Mouse (Mus musculus) embryo, embryonic 11 days (tissue): Measurements from ENCODE around the gene Hmcn1.
A peak's percentile ranks its signal among the peaks of the same experiment; 100 is the strongest.

Experiments
- DNase-seq: peaks from one replicate; pipeline ENCODE4 v3.0.0-alpha.2; 2015

The Hmcn1 gene

DNA sequence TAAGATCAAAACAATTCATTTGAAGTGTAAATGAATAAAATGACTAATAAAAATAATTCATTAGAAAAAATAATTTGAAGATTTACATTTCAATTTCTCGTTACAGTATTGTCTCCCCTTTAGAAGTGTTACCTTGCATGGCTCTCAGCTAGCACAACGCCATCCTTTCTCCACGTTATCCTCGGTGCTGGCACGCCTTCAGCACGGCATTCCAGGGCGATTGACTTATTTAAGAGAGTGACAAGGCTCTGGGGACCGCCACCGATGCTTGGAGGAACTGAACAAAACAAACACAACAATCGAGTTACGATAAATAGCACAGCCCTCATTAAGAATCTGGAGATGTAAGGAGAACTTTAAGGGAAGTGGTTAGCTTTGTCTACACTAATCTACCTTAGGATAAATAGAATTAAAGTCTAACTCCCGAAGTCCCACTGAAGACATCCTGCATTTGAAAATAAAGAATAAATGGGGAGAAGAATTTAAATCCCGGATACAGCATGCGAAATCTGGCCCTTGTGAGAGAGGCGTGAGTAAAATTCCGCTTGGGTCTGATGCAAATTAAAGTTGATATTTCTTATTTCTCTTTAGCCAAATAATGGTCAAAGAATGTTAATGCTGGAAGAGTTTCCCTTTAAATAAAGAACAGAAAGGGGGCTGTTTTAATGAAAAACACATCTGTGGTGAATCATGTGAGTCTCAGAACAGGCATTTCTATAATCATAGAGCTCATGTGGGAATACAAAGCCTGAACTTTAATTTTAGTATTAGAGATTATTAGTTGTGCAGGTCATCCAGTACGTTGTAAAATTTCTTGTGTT, 362.0 kb downstream of the Hmcn1 start:
- DNase-seq: no peak

DNA sequence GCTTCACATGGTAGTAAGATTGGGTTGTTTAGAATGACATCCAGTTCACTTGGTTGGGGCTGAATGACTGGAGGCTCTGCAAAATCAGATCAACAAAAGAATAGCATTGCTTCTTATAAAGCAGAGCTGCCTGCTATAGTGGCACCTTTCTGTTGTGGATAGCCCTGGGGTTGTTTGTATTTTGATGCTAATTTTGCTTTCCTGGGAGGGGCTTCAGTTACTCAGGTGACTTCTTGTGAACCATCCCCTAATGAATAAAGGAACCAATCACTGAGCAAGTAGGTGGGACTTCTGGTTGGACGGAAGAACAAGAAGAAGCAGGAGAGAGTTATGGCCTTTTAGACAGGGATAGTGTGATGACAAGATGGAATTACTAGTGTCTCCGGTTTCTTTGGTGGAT, 370.0 kb downstream of the Hmcn1 start:
- DNase-seq: no peak

DNA sequence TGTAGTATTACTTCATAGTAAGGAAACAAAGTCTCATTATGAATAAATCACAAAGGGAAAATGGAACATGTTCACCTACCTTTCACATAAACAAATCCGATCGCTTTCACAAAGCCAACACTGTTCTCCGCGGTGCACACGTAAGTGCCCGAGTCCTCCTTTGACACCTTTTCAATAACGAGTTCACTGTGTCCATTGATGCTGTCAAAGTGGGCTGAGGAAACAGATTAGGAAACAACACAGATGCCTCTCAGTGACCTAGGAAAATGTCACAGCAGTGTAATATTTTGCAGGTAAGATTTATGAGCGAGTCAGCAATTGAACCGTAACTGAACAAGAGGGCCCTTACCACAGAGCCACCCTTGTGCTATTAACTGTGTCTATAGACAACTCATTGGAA, 382.7 kb downstream of the Hmcn1 start:
- DNase-seq: peak; percentile 8

DNA sequence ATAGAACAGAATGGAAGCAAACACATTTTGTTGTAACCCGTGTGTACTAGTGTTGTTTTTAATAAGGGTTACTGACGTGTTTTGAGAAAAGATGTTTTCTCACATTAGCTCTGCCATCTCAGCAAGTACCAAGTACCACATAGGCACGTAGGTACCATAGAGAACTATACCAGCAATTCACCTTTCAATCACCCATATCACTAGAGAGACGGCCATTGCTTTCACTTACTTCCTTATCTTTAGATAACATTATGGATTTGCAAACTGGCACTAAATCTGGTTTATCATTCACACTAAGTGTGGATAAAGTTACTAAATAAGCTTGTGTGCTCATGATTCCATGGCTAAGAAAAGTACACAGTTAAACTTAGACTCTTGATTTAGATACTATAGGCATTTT, 387.1 kb downstream of the Hmcn1 start:
- DNase-seq: no peak

DNA sequence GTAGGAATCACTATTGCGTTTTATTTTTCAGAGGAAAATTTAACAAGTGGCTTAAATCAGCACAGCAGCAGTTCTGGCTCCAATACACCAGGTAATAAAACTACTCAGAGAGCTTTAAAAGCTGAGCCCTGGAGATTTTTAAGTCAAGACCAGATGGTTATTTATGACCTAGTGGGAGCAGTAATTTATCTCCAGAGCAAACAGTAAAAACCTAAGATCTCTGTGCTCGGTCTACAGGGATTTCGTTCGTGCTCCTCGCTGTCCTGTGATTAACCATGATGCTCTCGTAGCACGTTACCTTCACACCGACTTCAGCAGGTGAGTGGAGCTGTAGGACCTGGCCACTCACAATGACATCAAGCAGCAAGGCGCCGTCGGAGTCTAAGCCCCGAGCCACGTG, 399.6 kb downstream of the Hmcn1 start:
- no peak for DNase-seq

DNA sequence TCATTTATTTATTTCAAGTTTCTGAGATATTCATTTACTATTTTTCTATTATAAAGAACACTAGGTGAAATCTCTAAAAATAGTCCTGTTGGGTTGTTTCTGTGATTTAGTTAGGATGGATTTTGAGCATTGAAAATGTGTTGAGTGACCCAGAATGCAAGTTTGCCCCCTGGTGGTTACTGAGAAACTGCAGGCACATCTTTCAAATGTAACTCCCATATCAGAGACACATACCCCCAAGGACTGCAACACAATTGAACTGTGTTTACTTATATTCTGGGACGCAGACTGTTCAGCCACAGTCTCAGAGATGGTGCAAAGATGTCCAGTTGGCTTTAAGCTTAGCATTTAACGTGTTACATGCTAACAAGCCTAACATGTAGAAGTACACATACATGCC, 402.0 kb downstream of the Hmcn1 start:
- DNase-seq: peak; percentile 74

DNA sequence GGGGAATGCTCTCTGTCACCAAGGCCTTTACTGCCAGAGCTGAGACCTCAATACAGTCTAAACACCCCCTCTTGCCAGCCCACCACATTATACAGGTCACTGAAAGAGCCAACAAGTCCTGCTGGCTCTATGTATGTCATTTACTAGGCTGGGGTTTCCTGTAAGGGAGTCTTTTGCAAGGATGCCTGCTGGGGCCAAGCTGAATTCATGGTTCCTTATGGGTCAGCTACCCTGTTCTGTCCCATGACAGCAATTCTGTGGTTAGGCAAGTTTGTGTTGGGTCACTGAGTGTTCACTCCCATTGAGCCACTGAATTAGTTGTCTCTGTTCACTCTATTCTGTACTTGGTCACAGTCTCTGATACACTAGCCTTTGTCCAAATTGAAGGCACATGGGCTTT, 405.8 kb downstream of the Hmcn1 start:
- DNase-seq: peak; percentile 24

DNA sequence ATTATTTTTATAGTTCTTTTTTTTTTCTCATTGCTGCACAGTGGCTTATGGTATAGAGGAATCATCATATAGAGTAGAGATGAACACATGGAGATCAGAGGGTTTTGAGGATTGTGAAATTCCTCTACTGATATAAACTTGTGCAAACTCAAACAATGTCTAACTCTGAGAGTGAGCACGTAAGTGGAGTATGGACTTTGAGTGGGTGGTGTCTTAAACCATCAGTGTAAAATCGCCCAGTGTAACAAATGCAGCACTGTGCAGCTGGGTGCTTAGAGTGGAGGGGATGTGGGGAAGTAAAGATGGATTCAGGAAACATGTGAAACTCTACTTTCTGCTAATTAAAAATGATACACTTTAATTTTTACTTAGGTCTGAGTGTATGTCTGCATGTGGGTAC, 408.8 kb downstream of the Hmcn1 start:
- DNase-seq: no peak

DNA sequence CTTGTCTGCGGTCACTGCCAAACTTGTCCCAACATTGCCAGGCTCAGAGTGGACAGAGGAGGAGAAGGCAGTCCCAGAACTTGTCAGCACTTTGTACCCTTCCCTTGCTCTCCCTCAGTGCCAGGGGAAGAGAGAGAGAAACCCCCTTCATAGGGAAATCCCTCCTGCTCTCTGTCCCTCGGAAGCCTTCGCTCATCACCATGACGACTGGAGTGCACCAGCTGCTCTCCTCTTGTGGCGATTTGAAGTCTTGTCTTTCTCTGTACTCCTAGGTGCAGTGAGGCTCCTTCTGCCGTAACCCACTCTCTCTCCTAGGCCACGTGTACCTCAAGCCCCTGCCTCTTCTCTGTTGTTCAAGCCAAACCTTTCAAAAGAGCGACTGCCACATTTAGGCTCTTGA, 409.5 kb downstream of the Hmcn1 start:
- DNase-seq: peak; percentile 24

DNA sequence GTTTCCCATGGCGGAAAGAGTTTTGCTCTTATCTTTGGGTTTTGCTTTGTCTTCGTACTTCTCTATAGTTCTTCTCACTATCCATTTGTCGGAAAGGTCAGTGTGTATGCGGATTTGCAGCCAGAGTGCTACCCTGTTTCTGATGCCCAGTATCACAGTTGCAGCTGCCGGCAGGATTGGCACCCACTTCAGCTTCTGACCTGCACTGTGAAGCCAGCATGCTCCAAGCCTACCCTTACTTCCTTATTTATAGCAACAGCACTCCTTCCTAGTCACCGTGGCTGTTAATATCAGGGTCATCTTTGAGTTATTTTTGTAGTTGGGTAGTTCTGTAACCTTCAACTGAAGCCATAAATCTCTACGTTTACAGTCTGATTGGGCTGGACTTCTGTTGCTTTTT, 412.7 kb downstream of the Hmcn1 start:
- DNase-seq: no peak

DNA sequence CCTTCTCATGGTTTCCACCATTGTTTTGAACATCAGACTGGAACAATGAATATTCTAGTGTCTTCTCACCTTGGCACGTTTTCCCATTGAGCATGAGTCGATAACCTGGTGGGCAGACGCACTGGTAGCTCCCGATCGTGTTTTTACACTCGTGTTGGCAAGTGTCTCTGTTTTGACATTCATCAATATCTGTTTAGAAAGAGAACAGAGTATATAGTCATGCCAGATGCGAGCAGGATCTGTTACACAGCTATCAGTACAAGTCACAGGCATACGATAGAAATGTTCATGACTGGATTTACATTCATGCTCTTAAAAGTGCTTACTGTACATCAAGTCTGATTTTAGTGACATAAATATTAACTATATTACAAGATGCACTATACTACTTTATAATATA, 419.8 kb downstream of the Hmcn1 start:
- DNase-seq: no peak

DNA sequence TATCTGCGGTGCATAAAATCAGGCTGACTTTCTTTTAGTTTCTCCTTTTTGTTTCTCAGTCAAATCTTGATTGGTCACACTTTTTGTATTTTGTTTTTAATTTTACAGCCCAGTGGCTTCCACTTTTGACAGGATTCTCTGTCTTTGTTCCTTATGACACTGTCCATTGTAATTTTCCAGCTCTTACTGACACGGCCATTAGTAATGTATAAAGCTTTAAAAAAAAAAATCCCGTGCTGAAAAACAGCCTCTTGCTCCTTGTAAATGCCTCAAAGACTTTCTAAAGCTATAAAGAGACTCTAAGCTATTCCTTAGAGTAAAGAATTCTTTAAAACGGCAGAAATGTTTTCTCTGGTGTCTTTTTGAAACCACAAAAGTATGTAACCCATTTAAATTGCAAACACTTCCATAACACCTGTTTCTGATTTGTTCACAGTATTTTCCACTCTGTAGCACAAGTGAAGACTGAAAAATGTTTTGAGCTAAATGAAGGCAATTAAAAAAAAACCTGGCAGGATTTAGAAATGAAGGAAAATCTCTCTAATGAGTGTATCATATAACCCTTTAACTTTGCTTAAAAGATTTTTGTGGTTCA, 422.6 kb downstream of the Hmcn1 start:
- peak; percentile 25 for DNase-seq

DNA sequence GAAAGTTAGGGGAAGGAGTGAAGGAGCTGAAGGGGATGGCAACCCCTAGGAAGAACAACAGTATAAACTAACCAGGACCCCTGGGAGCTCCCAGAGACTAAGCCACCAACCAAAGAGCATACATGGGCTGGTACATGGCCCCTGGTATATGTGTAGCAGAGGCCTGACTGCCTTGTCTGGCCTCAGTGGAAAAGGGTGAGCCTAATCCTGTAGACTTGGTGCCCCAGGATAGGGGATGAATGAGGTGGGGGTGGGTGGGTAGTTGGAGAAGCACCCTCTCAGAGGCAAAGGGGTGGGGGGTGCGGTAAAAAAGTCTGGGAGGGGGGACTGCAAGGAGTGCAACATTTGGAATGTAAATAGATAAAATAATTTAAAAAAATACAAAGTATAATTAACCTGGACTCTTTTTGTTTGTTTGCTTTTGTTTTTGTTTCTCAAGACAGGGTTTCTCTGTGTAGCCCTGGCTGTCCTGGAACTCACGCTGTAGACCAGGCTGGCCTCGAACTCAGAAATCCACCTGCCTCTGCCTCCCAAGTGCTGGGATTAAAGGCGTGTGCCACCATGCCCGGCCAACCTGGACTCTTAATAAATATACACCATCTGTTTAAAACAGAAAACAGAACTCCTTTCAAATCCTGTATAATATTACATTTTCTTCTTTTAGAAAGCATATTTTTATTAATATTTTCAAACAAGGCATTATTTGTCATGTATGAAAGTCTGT, 423.3 kb downstream of the Hmcn1 start:
- no peak for DNase-seq

DNA sequence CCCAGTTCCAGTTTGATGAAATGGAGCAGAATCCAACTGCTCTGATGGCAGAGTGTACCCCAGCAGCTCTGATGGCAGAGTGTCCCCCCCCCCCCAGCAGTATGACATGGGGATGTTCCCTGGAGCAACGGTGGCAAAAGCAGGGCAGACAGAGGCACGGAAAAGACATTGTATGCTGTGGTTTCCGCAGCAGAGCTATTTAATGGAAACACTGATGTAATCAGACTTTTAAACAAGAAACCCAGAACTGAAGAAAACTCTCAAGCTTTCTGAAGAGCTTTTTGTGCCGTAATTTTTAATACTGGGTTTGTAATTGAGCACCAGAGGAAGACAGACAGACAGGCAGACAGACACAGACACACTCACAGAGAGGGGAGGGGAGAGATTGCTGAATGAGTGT, 426.9 kb downstream of the Hmcn1 start:
- no peak for DNase-seq

DNA sequence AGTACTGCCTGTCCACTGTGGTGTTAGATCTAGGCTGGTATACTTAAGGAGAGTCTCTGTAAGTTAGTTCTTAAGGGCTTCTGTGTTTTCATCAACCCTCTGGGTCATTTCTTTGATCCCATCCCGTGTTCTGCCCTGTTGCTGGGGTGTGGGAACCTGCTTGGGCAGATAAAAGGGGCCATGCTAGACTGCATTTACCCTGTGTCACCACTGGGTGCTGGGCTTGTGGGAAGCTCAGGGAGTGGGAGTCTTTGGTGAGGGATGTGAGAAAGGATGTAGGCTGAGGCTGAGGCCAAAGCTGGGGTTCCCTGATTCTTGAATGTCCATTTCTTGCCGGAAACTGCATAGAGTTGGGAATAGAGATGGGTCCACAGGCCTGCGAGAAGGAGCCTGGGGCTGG, 436.6 kb downstream of the Hmcn1 start:
- DNase-seq: no peak

DNA sequence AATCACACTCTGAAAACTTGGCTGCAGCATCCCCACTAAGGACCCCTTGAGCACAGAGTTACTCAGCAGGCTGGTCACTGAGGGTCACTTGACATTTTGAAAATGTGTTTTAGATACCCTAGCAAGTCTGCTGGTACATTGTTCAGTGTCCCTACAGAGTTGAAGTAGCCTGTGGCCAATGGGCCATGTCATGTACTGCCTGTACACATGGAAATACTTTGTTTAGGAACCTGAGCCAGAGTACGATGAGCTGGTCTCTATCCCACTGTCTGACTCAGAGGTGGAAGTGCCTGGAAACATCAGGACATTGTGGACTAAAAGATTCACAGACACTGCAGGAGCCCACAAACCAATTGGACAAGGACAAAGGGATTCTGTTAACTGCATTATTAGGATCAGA, 441.8 kb downstream of the Hmcn1 start:
- no peak for DNase-seq

DNA sequence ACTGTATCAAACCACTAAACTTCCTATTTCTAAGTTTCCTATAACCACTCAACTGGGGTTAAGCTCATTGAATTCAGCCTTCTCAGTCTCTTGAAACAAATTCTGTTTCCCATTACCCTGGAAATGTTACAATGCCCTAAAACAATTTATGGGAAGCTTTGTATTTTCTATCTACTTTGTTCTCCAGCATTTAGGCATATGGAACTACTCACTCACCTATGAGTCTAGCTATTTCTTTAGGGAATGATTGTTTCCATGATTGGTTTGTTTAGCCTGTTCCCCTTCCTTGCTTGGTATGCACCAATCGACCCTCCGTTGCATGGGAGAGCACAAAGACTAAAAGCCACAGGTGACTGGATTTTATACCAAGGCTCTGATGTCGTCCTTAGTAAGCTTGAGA, 446.8 kb downstream of the Hmcn1 start:
- no peak for DNase-seq

DNA sequence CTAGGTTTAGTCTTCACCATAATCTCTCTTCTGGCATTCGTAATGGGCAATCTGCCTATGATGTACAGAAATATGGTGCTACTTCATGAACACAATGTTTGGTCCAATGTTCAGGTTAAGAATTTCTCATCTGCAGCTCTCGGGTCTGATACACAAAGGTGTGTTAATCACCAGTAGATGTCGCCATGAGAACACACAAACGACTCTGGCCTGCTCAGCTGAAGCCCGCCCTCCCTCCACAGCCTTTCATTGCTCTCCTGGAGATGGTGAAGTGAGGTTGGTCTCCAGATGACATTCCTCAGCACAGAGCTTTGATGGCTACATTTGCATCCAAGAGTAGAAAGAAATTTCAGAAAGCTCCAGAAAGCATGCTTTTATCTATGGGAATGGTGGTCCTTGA, 453.0 kb downstream of the Hmcn1 start:
- peak; percentile 89 for DNase-seq

DNA sequence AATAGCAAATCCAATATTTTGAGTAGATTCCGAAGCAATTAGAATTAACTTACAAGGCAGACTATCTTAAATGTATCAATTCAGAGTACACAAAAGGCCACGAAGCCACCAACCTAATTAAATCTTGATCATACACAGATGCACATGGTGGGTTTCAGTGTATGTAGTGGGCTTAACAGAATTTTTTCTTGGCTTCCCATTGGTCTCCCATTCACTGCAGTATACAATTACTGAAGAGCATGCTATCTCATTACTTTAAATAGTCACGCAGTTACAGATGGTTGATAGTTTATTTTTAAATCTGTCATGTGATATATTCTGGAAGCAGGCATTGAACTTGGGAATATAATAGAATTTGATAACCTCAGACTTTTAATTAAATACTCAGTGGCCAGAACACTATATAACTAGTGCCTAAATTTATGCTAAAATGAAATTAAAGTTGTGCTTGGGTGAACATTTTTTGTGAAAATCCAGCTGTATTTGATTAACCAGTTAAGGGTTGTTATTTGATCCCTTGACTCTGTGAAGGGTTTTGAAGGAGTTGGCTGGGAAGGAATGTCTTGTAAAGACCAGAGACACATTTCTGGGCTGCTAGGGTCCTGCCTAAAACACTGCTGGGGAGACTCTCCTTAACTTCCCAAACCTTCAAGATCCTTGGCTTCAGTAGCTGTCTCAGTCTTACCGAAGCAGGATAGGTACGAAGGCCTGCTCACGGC, 455.7 kb downstream of the Hmcn1 start:
- peak; percentile 53 for DNase-seq

DNA sequence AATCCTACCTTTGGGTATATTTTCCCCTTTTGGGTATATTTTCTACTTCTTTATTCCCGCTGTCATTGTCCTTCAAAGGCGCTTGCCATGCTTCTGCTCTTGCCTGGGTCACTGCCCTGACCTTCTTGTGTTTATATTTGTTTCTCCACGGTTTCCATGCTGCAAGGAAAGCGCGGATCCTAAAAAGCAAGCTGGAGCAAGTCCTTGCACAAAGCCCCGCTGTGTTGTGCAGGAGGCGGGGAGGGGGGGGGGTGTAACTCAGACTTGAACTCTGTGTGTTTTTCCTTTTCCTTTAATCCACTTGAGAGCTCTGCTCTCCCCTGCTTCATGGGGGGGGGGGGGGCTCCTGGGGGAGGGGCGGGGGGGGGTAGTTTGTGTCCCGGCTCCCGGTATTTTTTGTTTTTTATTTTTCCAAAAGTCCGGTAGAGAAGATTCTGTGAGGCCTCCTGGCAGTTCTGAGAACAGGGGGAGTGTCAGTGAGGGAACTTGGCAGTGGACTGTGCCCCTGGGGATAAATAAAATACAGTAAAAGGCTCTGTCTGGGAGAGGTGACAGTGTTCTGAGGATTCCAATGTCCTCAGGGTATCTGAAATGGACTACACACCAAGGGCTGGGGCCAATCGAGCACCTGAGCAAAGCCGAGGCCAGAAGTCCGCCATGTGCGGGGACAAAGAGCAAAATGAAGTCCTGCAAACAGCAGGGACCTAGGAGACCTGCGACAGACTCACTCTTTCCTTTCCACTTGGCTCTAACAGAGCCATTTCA, 457.3 kb downstream of the Hmcn1 start:
- peak; percentile 79 for DNase-seq

DNA sequence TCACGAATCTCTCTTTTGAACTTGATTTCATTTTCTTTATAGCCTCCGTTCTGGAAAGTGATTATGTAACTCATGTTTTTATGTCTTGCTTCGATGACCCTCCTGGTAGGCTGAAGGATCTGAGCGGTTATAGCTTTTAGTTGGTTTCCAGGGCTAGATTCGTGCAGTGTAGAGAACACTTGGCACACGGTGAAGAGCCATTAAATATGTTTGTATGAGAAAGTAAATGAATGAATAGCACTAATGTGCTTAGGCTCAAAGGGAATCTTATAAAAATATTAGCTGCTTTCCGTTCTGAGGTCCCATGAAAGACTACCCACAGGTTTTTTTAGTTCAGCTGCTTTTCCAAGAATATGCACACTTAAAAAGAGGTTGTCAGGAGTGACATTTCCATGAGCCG, 458.6 kb downstream of the Hmcn1 start:
- no peak for DNase-seq

DNA sequence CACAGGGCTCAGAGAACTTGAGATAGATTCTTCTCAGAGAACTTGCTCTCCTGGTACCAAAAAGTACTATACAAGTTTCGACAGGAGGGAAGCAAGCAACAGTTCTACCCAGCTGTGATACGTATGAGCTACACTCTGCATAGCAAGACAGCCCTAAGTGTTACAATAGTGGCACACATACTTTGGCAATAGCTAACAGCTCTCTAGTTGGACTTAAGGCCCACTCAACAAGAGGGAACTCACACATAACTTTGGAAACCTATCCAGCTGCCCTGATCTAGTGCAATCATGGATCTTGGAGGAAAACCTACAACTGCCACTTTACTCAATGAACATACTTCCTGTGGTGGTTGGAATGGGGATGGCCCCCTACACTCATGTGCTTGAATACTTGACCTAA, 480.2 kb downstream of the Hmcn1 start:
- DNase-seq: no peak
